Mouse (Mus musculus): ENCODE results near the gene Icos. TPM values are rescaled to one million over a fixed set of nuclear protein-coding genes. Genes with fewer than 3 reads are reported as not detected.

The Icos gene
- polyA plus RNA-seq, 1 experiment from 2014 or later, result 0.05 TPM

DNA sequence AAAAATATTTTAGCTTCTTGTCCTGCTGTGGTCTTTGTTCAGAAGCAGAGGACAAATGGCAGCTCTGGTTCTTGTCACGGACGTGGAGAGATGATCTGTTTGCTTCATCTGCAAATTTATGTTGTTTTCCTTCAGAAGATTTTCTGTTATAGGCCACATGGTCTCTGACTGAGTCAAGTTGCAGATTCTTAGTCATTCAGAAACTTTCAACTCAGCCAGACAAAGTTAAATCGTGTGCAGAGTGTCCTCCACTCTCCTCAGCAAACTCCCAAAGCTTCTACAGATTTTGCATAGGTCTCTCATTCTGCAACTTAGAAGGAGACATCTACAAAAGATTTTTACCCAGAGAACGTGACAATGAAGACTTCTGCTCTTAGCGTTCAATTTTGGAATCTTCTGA is 49.0 kb downstream of the Icos start:
- Histone ChIP-seq H3K4me1 (no peaks in the 10 kb centered on the region), H3K9me3 (no peaks in the 10 kb centered on the region), H3K27ac (no peak overlapping the region), H3K27me3 (ENCODE audit: insufficient read depth, poor library complexity, severe bottlenecking) (no peaks in the 10 kb centered on the region), H3K36me3 (no peaks in the 10 kb centered on the region), H3K4me3 (no peak overlapping the region)
- 79% methylated on average over 5 of the region's 5 CpGs for WGBS
- DNase-seq (ENCODE audit: low spot score), result no peak

DNA sequence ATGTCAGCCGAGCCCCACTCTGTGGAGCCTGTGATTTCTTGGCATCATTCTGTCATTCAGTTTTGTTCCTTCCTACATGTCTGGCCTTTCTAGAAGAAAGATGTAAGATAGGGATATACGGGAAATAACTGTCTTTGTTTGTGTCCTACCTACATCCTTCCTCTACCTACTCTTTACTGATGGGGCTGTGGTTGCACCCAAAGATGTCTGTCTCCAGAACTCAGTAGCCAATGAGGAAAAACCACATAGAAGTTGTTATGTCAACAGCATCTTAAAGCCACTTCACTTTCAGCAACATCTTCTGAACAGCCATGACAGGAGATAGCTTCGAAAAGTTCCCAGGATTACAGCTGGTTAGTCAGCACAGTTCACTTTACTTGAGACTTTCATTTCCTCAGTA is 49.8 kb downstream of the Icos start:
- Histone ChIP-seq H3K4me3 (no peak overlapping the region), H3K27me3 (ENCODE audit: insufficient read depth, poor library complexity, severe bottlenecking) (no peaks in the 10 kb centered on the region), H3K9me3 (no peaks in the 10 kb centered on the region), H3K27ac (no peak overlapping the region), H3K36me3 (no peaks in the 10 kb centered on the region), H3K4me1 (no peaks in the 10 kb centered on the region)
- 83% methylated on average over 3 of the region's 3 CpGs for WGBS
- no peak for DNase-seq (ENCODE audit: low spot score)

DNA sequence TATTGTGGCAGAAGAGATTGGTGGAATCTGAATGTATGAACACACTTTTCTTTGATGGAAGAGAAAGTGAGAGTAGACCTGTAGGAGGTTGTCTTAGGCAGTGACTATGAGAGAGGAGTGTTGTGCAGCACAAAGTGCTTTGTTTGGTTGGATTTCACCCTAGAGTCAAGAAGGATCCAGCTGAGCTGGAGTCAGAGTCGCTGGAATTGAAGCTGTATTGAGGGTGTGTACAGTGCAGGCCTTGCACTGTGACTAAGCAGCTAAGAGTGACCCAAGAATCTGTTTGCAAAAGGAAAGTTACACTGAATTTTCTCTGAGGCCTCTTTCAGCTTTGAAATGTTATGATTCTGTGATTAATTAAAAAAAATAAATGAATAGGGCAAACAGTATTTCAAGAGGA is 52.2 kb downstream of the Icos start:
- H3K4me3 ChIP-seq, result no peak overlapping the region
- H3K9me3 ChIP-seq, result no peaks in the 10 kb centered on the region
- no peaks in the 10 kb centered on the region for H3K4me1 ChIP-seq
- no peaks in the 10 kb centered on the region for H3K27me3 ChIP-seq (ENCODE audit: insufficient read depth, poor library complexity, severe bottlenecking)
- WGBS, result 39% methylated on average over 1 of the region's 1 CpGs
- no peak for DNase-seq (ENCODE audit: low spot score)
- no peak overlapping the region for H3K27ac ChIP-seq
- no peaks in the 10 kb centered on the region for H3K36me3 ChIP-seq

- no peaks in the 10 kb centered on the region for H3K27me3 ChIP-seq (ENCODE audit: insufficient read depth, poor library complexity, severe bottlenecking)
- DNase-seq (ENCODE audit: low spot score), result no peak
- H3K27ac ChIP-seq, result no peak overlapping the region
- H3K9me3 ChIP-seq, result no peaks in the 10 kb centered on the region
- H3K36me3 ChIP-seq, result no peaks in the 10 kb centered on the region
- no peak overlapping the region for H3K4me3 ChIP-seq
- no peaks in the 10 kb centered on the region for H3K4me1 ChIP-seq
Measured at GRCm38 (mm10) chr1:61030532-61030931, 52.8 kb downstream of the Icos start.

DNA sequence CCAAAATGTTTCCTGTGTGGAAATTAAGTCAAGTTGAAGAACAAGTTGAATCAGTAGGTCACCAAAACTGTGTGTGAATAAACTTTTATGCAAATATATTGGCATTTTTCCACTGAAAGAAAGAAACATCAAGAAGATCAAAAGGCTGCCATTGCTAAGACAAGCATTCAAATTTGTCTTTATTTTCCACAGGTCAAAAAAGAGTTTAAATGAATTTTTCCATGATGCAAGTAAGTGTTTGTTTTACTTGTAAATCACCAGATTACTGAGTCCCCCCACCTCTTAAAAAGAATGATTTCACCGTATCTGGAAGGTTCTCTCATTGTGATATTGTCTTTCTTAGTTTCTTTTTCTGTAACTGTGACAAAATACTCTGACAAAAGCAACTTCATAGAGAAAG is 57.5 kb downstream of the Icos start:
- Histone ChIP-seq H3K27me3 (ENCODE audit: insufficient read depth, poor library complexity, severe bottlenecking) (no peaks in the 10 kb centered on the region), H3K36me3 (no peaks in the 10 kb centered on the region), H3K9me3 (no peaks in the 10 kb centered on the region), H3K4me1 (no peaks in the 10 kb centered on the region), H3K4me3 (no peak overlapping the region), H3K27ac (no peak overlapping the region)
- no peak for DNase-seq (ENCODE audit: low spot score)
- WGBS, result 69% methylated on average over 1 of the region's 1 CpGs

DNA sequence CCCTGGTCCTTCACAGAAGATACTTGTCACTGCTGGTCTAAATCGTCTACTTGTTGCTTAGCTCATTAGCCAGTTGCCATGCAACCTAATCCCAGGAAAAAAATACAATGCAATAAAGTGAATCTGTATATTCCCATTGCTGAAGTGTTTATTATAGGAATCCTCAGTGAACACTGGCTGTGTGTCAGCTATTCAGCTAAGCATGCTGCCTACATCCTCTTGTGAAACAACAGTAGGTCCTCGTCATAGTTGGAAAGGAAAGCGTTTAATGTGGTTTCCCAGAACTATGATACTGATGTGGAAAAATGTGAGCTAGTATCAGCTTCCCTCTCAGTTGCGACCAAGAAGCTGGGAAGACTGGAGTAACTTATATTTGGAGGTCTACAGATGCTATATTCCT is 60.5 kb downstream of the Icos start:
- DNase-seq (ENCODE audit: low spot score), result no peak
- Histone ChIP-seq H3K4me1 (no peaks in the 10 kb centered on the region), H3K27ac (no peak overlapping the region), H3K9me3 (no peaks in the 10 kb centered on the region), H3K27me3 (ENCODE audit: insufficient read depth, poor library complexity, severe bottlenecking) (no peaks in the 10 kb centered on the region), H3K36me3 (no peaks in the 10 kb centered on the region), H3K4me3 (no peak overlapping the region)
- 80% methylated on average over 4 of the region's 4 CpGs for WGBS

DNA sequence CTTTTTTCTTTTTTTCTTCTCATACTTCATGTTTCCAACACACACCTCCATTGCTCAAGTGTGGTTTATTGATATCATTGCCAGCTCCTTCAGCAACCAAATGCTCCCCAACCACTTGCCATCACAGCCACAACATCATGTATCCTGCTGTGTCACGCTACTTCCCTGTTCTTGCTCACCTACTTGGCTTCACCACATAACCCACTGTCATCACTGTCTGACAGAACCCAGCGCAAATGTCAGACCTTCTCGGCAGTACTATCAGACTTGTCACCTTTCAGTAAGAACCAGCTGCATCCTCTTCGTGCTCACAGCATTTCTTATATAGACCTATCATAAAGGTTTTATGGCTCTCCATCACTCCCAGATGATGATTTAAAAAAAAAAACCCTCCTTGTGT is 61.6 kb downstream of the Icos start:
- Histone ChIP-seq H3K36me3 (no peaks in the 10 kb centered on the region), H3K4me3 (no peak overlapping the region), H3K4me1 (no peaks in the 10 kb centered on the region), H3K27ac (no peak overlapping the region), H3K9me3 (no peaks in the 10 kb centered on the region), H3K27me3 (ENCODE audit: insufficient read depth, poor library complexity, severe bottlenecking) (no peaks in the 10 kb centered on the region)
- no peak for DNase-seq (ENCODE audit: low spot score)
- 61% methylated on average over 4 of the region's 4 CpGs for WGBS

- Histone ChIP-seq H3K4me1 (no peaks in the 10 kb centered on the region), H3K36me3 (no peaks in the 10 kb centered on the region), H3K27me3 (ENCODE audit: insufficient read depth, poor library complexity, severe bottlenecking) (no peaks in the 10 kb centered on the region), H3K9me3 (no peaks in the 10 kb centered on the region), H3K4me3 (no peak overlapping the region), H3K27ac (no peak overlapping the region)
- 91% methylated on average over 4 of the region's 4 CpGs for WGBS
- DNase-seq (ENCODE audit: low spot score), result no peak
Measured at GRCm38 (mm10) chr1:61040401-61040800, 62.7 kb downstream of the Icos start.

DNA sequence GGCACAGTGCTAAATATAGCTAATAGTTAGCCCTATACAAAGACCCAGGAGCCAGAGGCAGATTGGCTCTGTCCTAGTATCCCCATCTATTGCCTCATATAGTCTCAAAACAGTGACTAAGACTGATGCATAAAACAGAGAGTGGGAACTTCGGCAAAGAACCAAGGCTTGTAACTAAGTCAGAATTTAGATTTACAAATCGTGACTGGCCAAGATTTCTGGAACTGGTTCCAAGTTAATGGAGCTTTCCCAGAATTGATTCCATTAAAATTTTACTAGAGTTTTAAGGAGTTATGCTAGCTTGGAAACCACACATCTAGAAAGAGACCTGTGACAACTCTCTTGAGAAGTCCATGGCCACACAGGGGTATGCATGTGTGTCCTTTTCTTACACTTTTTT is 65.1 kb downstream of the Icos start:
- H3K4me3 ChIP-seq, result no peak overlapping the region
- no peak for DNase-seq (ENCODE audit: low spot score)
- WGBS, result 88% methylated on average over 2 of the region's 2 CpGs
- no peaks in the 10 kb centered on the region for H3K9me3 ChIP-seq
- no peaks in the 10 kb centered on the region for H3K36me3 ChIP-seq
- H3K27me3 ChIP-seq (ENCODE audit: insufficient read depth, poor library complexity, severe bottlenecking), result no peaks in the 10 kb centered on the region
- H3K4me1 ChIP-seq, result no peaks in the 10 kb centered on the region
- H3K27ac ChIP-seq, result no peak overlapping the region

DNA sequence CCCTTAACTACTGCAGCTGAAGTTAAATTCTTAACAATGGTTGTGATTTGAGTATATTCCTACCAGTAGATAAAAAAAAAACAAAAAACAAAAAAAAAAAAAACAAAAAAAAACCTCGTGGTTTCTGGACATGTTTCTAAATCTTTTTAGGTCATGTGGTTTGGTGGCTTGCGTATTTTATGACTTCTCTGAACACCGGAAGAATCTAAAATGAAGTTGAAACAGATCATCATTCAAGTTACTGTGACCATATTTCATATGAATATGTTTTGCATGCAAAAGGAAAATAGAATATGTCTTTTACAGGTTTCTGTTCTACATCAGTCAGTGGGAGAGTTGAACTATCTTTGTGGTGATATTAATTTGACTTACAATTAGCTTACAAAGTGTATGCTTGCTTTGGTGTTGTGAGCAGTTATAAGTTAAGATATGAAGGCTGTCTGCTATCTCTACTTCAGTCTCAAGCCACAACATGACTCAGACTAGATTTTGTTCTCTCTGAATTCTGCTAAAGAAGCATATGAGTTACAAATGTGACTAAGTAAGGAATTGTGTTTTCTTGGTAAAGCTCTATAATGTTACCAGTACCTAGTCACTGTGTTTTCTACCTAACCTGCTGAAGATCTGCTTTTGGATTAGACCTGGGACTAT is 68.5 kb downstream of the Icos start:
- no peaks in the 10 kb centered on the region for H3K4me1 ChIP-seq
- H3K27me3 ChIP-seq (ENCODE audit: insufficient read depth, poor library complexity, severe bottlenecking), result no peaks in the 10 kb centered on the region
- H3K27ac ChIP-seq, result no peak overlapping the region
- no peak for DNase-seq (ENCODE audit: low spot score)
- WGBS, result 84% methylated on average over 3 of the region's 3 CpGs
- no peaks in the 10 kb centered on the region for H3K36me3 ChIP-seq
- H3K9me3 ChIP-seq, result no peaks in the 10 kb centered on the region
- H3K4me3 ChIP-seq, result no peak overlapping the region

GRCm38 (mm10) chr1:61047336-61047735 is 69.6 kb downstream of the Icos start:
- Histone ChIP-seq H3K27me3 (ENCODE audit: insufficient read depth, poor library complexity, severe bottlenecking) (no peaks in the 10 kb centered on the region), H3K36me3 (no peaks in the 10 kb centered on the region), H3K9me3 (no peaks in the 10 kb centered on the region), H3K4me3 (no peak overlapping the region), H3K27ac (no peak overlapping the region), H3K4me1 (no peaks in the 10 kb centered on the region)
- no peak for DNase-seq (ENCODE audit: low spot score)
- WGBS, result 80% methylated on average over 3 of the region's 3 CpGs

Other genes with a start within 250 kb of the Icos start
- gene Ctla4, start 90.9 kb upstream of the Icos start, polyA plus RNA-seq (2016; fragmentation: Nextera tagmentation; extraction: Ambion mirVana), result not detected in 2 replicates